Comparison of ENCODE assay signal across 7 mouse cellular contexts in genomic region chr15:82147611-82148111, GRCm38 (mm10). TPM values are rescaled to one million over a fixed set of nuclear protein-coding genes. Genes with fewer than 3 reads are reported as not detected.
DNase-seq lines count a peak whose midpoint lies in the region; ATAC-seq and TF ChIP-seq lines count a peak whose summit lies in the region.

No protein-coding gene starts in this region.

- H3K4me1 ChIP-seq in cerebellum, adult 2 months (ENCODE audit: control insufficient read depth, insufficient read depth, low read length) = peaks cover 8% of the 10 kb centered on the region
- H3K4me1 ChIP-seq in hindbrain, embryonic 15.5 days (replicated peaks) = peaks cover 53% of the 10 kb centered on the region
- H3K4me1 ChIP-seq in midbrain, embryonic 10.5 days = peaks cover 60% of the 10 kb centered on the region

- intact Hi-C loops in left cerebral cortex, postnatal 10 days (cut with DNase I) = no loop called here

- no peaks in the 10 kb centered on the region; the same call in 1 of the 2 replicates for H3K36me3 ChIP-seq in hindbrain, embryonic 15.5 days
- H3K36me3 ChIP-seq in midbrain, embryonic 10.5 days = peaks cover 28% of the 10 kb centered on the region

- TF ChIP-seq POLR2A in cerebellum, adult 2 months (IDR thresholded peaks at IDR 0.05; ENCODE audit: borderline replicate concordance, insufficient read depth, low read length) = no peak

- H3K4me3 ChIP-seq in cerebellum, adult 2 months (replicated peaks; ENCODE audit: insufficient read depth, low read depth, low read length) = peak overlapping the region; percentile 81
- H3K4me3 ChIP-seq in hindbrain, embryonic 15.5 days = peak overlapping the region; percentile 88
- H3K4me3 ChIP-seq in midbrain, embryonic 10.5 days = peak overlapping the region; percentile 94

- TF ChIP-seq CTCF in cerebellum, adult 2 months (IDR thresholded peaks at IDR 0.05; ENCODE audit: borderline replicate concordance, insufficient read depth, low read depth, low read length) = no peak

- peak overlapping the region; percentile 20; the same call in 1 of the 2 replicates for H3K27ac ChIP-seq in cerebellum, adult 2 months (ENCODE audit: insufficient read depth, low read length)
- peak overlapping the region; percentile 98 for H3K27ac ChIP-seq in hindbrain, embryonic 15.5 days (replicated peaks)
- H3K27ac ChIP-seq in midbrain, embryonic 10.5 days (replicated peaks) = peak overlapping the region; percentile 99

- under 1% methylated on average over 34 of the region's 50 CpGs for WGBS in cerebellum, adult 2 months
- WGBS in hindbrain, embryonic 15.5 days = under 1% methylated on average over 48 of the region's 50 CpGs
- 1% methylated on average over 49 of the region's 50 CpGs for WGBS in midbrain, embryonic 10.5 days

- H3K9ac ChIP-seq in hindbrain, embryonic 15.5 days = peak overlapping the region; percentile 77

- peak overlapping the region; percentile 89 for H3K4me2 ChIP-seq in hindbrain, embryonic 15.5 days

- peak; percentile 1; the same call in 1 of the 2 replicates for ATAC-seq in hindbrain, embryonic 15.5 days (ENCODE audit: low FRiP score, low read depth)

- peak; percentile 69 for DNase-seq in ZHBTc4 (ENCODE audit: low read depth, low spot score)
- DNase-seq in cerebellum, adult 2 months = peak; percentile 70 to 72
- peak; percentile 54 for DNase-seq in forelimb bud, embryonic 11.5 days (ENCODE audit: low read depth, low spot score)
- DNase-seq in left cerebral cortex, postnatal 10 days (ENCODE audit: extremely low spot score in 1 of 2, low spot score in 2 of 2) = peak; percentile 48 to 85
- peak; percentile 78 for DNase-seq in midbrain, embryonic 10.5 days (ENCODE audit: low spot score)
- DNase-seq in spleen, adult 12 weeks (ENCODE audit: low spot score) = peak; percentile 59

- no peaks in the 10 kb centered on the region for H3K27me3 ChIP-seq in cerebellum, adult 2 months (ENCODE audit: control insufficient read depth, insufficient read depth, low read length)
- no peaks in the 10 kb centered on the region for H3K27me3 ChIP-seq in hindbrain, embryonic 15.5 days
- no peaks in the 10 kb centered on the region for H3K27me3 ChIP-seq in midbrain, embryonic 10.5 days (ENCODE audit: low read depth, poor library complexity, severe bottlenecking)

- H3K9me3 ChIP-seq in hindbrain, embryonic 15.5 days = no peaks in the 10 kb centered on the region
- H3K9me3 ChIP-seq in midbrain, embryonic 10.5 days (replicated peaks) = no peaks in the 10 kb centered on the region

RNA-seq across cellular contexts. Expression of gene Srebf2, which starts 0.7 kb away (rescaled TPM):
- 104 and 105 TPM in 2 replicates for polyA plus RNA-seq in cerebellum, adult 2 months (2012; rRNA removed)
- polyA plus RNA-seq in hindbrain, embryonic 15.5 days (2015; fragmentation: Nextera tagmentation; extraction: Ambion mirVana) = 204 and 209 TPM in 2 replicates
- total RNA-seq in left cerebral cortex, postnatal 10 days (2021) = 100 to 1,000 TPM; 202 to 204 TPM
- 214 and 239 TPM in 2 replicates for polyA plus RNA-seq in midbrain, embryonic 10.5 days (2016; fragmentation: Nextera tagmentation; extraction: Ambion mirVana)

RNA-seq across cellular contexts. Expression of gene Ccdc134, which starts 19.9 kb away (rescaled TPM):
- 15.4 and 15.5 TPM in 2 replicates for polyA plus RNA-seq in cerebellum, adult 2 months (2012; rRNA removed)
- polyA plus RNA-seq in hindbrain, embryonic 15.5 days (2015; fragmentation: Nextera tagmentation; extraction: Ambion mirVana) = 11.6 and 12.0 TPM in 2 replicates
- total RNA-seq in left cerebral cortex, postnatal 10 days (2021) = 10 to 100 TPM in 1 of 2 experiments, 1 to 10 TPM in 1; 7.4 to 10.2 TPM
- polyA plus RNA-seq in midbrain, embryonic 10.5 days (2016; fragmentation: Nextera tagmentation; extraction: Ambion mirVana) = 23.0 and 25.6 TPM in 2 replicates

Comparison
In these comparisons a context has a peak if more than half of its experiments do, and no peak if none do; other contexts are left out.
1. Peak in every context shown above with its lines: DNase-seq, ATAC-seq, H3K4me3 ChIP-seq and H3K27ac ChIP-seq.
2. H3K27ac ChIP-seq: peak in every context shown above with its lines; median percentile 99 in midbrain, embryonic 10.5 days; 98 in hindbrain, embryonic 15.5 days; 20 in cerebellum, adult 2 months.